Mouse (Mus musculus) intestine, postnatal 0 days (tissue): ENCODE data around the gene Fgfr2. TPM values are rescaled to one million over a fixed set of nuclear protein-coding genes. Genes with fewer than 3 reads are reported as not detected.

ENCODE experiments used
- ATAC-seq: fragments of 200-750 bp; cut with Nextera tagmentation; 2 replicates; pipeline ENCODE4 v1.8.0; 2017; ENCODE audit warnings: mild to moderate bottlenecking, moderate TSS enrichment, moderate library complexity
- H3K27ac ChIP-seq: fragments of 300-500 bp; sonication (generic); 2 replicates; pipeline ENCODE4 v1.5.1; 2014; ENCODE audit warnings: mild to moderate bottlenecking, low read depth, low read length, moderate library complexity
- H3K27me3 ChIP-seq: fragments of 300-500 bp; sonication (generic); replicated peaks from 2 replicates; pipeline ENCODE4 v1.6.1; 2014; ENCODE audit warnings: low read length, mixed read lengths; ENCODE audit not compliant: control insufficient read depth, insufficient read depth
- H3K36me3 ChIP-seq: fragments of 300-500 bp; sonication (generic); 2 replicates; pipeline ENCODE4 v1.6.1; 2014; ENCODE audit warnings: mild to moderate bottlenecking, moderate library complexity; ENCODE audit not compliant: control insufficient read depth, insufficient read depth
- H3K4me1 ChIP-seq: fragments of 300-500 bp; sonication (generic); replicated peaks from 2 replicates; pipeline ENCODE4 v1.6.1; 2014; ENCODE audit warnings: antibody characterized with exemption, low read length, mixed read lengths; ENCODE audit not compliant: control insufficient read depth, insufficient read depth
- H3K4me2 ChIP-seq: fragments of 300-500 bp; sonication (generic); replicated peaks from 2 replicates; pipeline ENCODE4 v1.6.1; 2014; ENCODE audit warnings: low read depth, mild to moderate bottlenecking, moderate library complexity
- H3K4me3 ChIP-seq: fragments of 300-500 bp; sonication (generic); 2 replicates; pipeline ENCODE4 v1.5.1; 2014; ENCODE audit warnings: low read depth, low read length
- H3K9ac ChIP-seq: fragments of 300-500 bp; sonication (generic); 2 replicates; pipeline ENCODE4 v1.6.1; 2014; ENCODE audit warnings: mild to moderate bottlenecking, low read depth, low read length
- H3K9me3 ChIP-seq: fragments of 300-500 bp; sonication (generic); 2 replicates; pipeline ENCODE4 v1.6.1; 2016; ENCODE audit warnings: mixed run types; ENCODE audit not compliant: control insufficient read depth
- CTCF ChIP-seq: sonication (generic); IDR thresholded peaks from 2 replicates; pipeline ENCODE4 v1.5.1; 2016; ENCODE audit warnings: low read depth, mild to moderate bottlenecking, control low read depth, antibody characterized with exemption, moderate library complexity
- WGBS: fragments of 180-500 bp; shearing (Covaris S2); extraction: QIAGEN DNeasy Blood & Tissue Kit; methylation state at CpG from one replicate; pipeline ENCODE4 v1.1.7; 2014; 5-methylcytosine and 5-hydroxymethylcytosine counted together
- polyA plus RNA-seq: library from polyadenylated mRNA; unstranded; fragments of >200 nt; fragmentation: Nextera tagmentation; extraction: Ambion mirVana; gene quantifications from 2 replicates; pipeline ENCODE4 v1.2.1, GENCODE M21; 2015

Fgfr2 gene
- polyA plus RNA-seq, 1 experiment from 2014 or later = 29.5 TPM

GRCm38 (mm10) chr7:132276287-132276686, 846.9 kb downstream of the Fgfr2 start:
- no peak overlapping the region for H3K27ac ChIP-seq
- no peak overlapping the region for H3K4me3 ChIP-seq
- no peaks in the 10 kb centered on the region for H3K9me3 ChIP-seq
- 91% methylated on average over 5 of the region's 5 CpGs for WGBS
- ATAC-seq = no peak
- H3K36me3 ChIP-seq = peaks cover 7% of the 10 kb centered on the region; the same call in 1 of the 2 replicates
- no peak overlapping the region for H3K4me2 ChIP-seq
- no peaks in the 10 kb centered on the region for H3K27me3 ChIP-seq
- no peak for TF ChIP-seq CTCF
- no peak overlapping the region for H3K9ac ChIP-seq
- H3K4me1 ChIP-seq = no peaks in the 10 kb centered on the region

- no peak for TF ChIP-seq CTCF
- no peak overlapping the region for H3K4me2 ChIP-seq
- no peaks in the 10 kb centered on the region for H3K27me3 ChIP-seq
- H3K36me3 ChIP-seq = peaks cover 7% of the 10 kb centered on the region; the same call in 1 of the 2 replicates
- H3K27ac ChIP-seq = no peak overlapping the region
- ATAC-seq = no peak
- H3K4me3 ChIP-seq = no peak overlapping the region
- H3K4me1 ChIP-seq = no peaks in the 10 kb centered on the region
- H3K9ac ChIP-seq = no peak overlapping the region
- no peaks in the 10 kb centered on the region for H3K9me3 ChIP-seq
- WGBS = 70% methylated on average over 2 of the region's 2 CpGs
These were observed 849.2 kb downstream of the Fgfr2 start for GRCm38 (mm10) chr7:132273741-132274513.

GRCm38 (mm10) chr7:132272984-132273383, 850.2 kb downstream of the Fgfr2 start:
- Histone ChIP-seq H3K36me3 (peaks cover 9% of the 10 kb centered on the region; the same call in 1 of the 2 replicates), H3K9me3 (no peaks in the 10 kb centered on the region), H3K4me3 (no peak overlapping the region), H3K4me2 (no peak overlapping the region), H3K27me3 (no peaks in the 10 kb centered on the region), H3K4me1 (no peaks in the 10 kb centered on the region), H3K9ac (no peak overlapping the region), H3K27ac (no peak overlapping the region)
- TF ChIP-seq CTCF = no peak
- 96% methylated on average over 5 of the region's 5 CpGs for WGBS
- ATAC-seq = no peak

- H3K27me3 ChIP-seq = no peaks in the 10 kb centered on the region
- TF ChIP-seq CTCF = no peak
- H3K9me3 ChIP-seq = no peaks in the 10 kb centered on the region
- no peak overlapping the region for H3K27ac ChIP-seq
- no peak for ATAC-seq
- no peak overlapping the region for H3K4me2 ChIP-seq
- 63% methylated on average over 8 of the region's 8 CpGs for WGBS
- no peak overlapping the region for H3K4me3 ChIP-seq
- peaks cover 23% of the 10 kb centered on the region for H3K36me3 ChIP-seq
- no peak overlapping the region for H3K9ac ChIP-seq
- no peaks in the 10 kb centered on the region for H3K4me1 ChIP-seq
These were observed 852.8 kb downstream of the Fgfr2 start for GRCm38 (mm10) chr7:132270364-132270763.

GRCm38 (mm10) chr7:132269661-132270060, 853.5 kb downstream of the Fgfr2 start:
- TF ChIP-seq CTCF = no peak
- Histone ChIP-seq H3K27me3 (no peaks in the 10 kb centered on the region), H3K9ac (no peak overlapping the region), H3K36me3 (peaks cover 25% of the 10 kb centered on the region), H3K4me1 (no peaks in the 10 kb centered on the region), H3K9me3 (no peaks in the 10 kb centered on the region), H3K4me2 (no peak overlapping the region), H3K27ac (no peak overlapping the region), H3K4me3 (no peak overlapping the region)
- 88% methylated on average over 3 of the region's 3 CpGs for WGBS
- ATAC-seq = no peak

GRCm38 (mm10) chr7:132267721-132268498, 855.2 kb downstream of the Fgfr2 start:
- no peak overlapping the region for H3K4me2 ChIP-seq
- TF ChIP-seq CTCF = no peak
- no peaks in the 10 kb centered on the region for H3K27me3 ChIP-seq
- H3K36me3 ChIP-seq = peaks cover 25% of the 10 kb centered on the region
- no peaks in the 10 kb centered on the region for H3K9me3 ChIP-seq
- no peak overlapping the region for H3K4me3 ChIP-seq
- H3K4me1 ChIP-seq = no peaks in the 10 kb centered on the region
- no peak for ATAC-seq
- no peak overlapping the region for H3K9ac ChIP-seq
- H3K27ac ChIP-seq = no peak overlapping the region
- WGBS = 85% methylated on average over 4 of the region's 4 CpGs
